In genomic region chr1:179446127-179446844, GRCm38 (mm10) we compare ENCODE assay signal across 9 mouse cellular contexts.
DNase-seq lines count a peak whose midpoint lies in the region; ATAC-seq lines count a peak whose summit lies in the region.
"Had no signal": no experiment of that assay in that cellular context is flagged by ENCODE, and none has a peak within 500 bp of the region (broad histone marks: within the 10 kb centered on the region; RNA-seq: fewer than 3 reads in every experiment).

No protein-coding gene starts in this region.

- peak; percentile 82 for ATAC-seq in midbrain, embryonic 11.5 days (ENCODE audit: low FRiP score)
- ATAC-seq in monocyte, adult 5-6 weeks (replicated peaks; ENCODE audit: insufficient number of reproducible peaks, low FRiP score, low TSS enrichment, poor library complexity, severe bottlenecking), result no peak

- H3K4me3 ChIP-seq in midbrain, embryonic 11.5 days (ENCODE audit: low read depth, low read length), result no peak overlapping the region

- no peak overlapping the region for H3K9ac ChIP-seq in midbrain, embryonic 11.5 days (ENCODE audit: low read length)

- no peaks in the 10 kb centered on the region for H3K36me3 ChIP-seq in midbrain, embryonic 11.5 days (ENCODE audit: control insufficient read depth, insufficient read depth, low read length)

- WGBS in midbrain, embryonic 11.5 days, result 36% methylated on average over 17 of the region's 17 CpGs

- H3K27ac ChIP-seq in midbrain, embryonic 11.5 days (ENCODE audit: low read depth, low read length), result no peak overlapping the region

- peak; percentile 4 to 9 for DNase-seq in heart, adult 18-20 months
- DNase-seq in heart, adult 9 months (ENCODE audit: low spot score in 2 of 2), result no peak
- DNase-seq in embryo, embryonic 11 days, result peak; percentile 82
- DNase-seq in heart, postnatal 10 days, result peak; percentile 27 to 41
- DNase-seq in midbrain, embryonic 11.5 days (ENCODE audit: low spot score, missing footprints), result peak; percentile 88
- DNase-seq in urinary bladder, adult 18-20 months (ENCODE audit: low spot score in 2 of 2), result no peak
- DNase-seq in adrenal gland, adult (ENCODE audit: inconsistent age in 2 of 2, low spot score in 1 of 2), result no peak
- DNase-seq: gastrocnemius, postnatal 25 days had no signal

- no peaks in the 10 kb centered on the region for H3K9me3 ChIP-seq in midbrain, embryonic 11.5 days (ENCODE audit: control insufficient read depth, low read length)

- 0 out of 2 replicates have a peak, but pooled peaks cover 7% of the 10 kb centered on the region for H3K4me1 ChIP-seq in midbrain, embryonic 11.5 days (ENCODE audit: control insufficient read depth, insufficient read depth, low read length)

- intact Hi-C loops in heart, postnatal 10 days (cut with DNase I), result no loop called here

- no peak overlapping the region; the same call in 1 of the 2 replicates for H3K4me2 ChIP-seq in midbrain, embryonic 11.5 days

- no peaks in the 10 kb centered on the region for H3K27me3 ChIP-seq in midbrain, embryonic 11.5 days (ENCODE audit: control insufficient read depth, insufficient read depth, low read length)

Comparison
In these comparisons a context has a peak if more than half of its experiments do, and no peak if none do; other contexts are left out.
1. DNase-seq: peak in heart, adult 18-20 months (2 of 2), embryo, embryonic 11 days (single experiment), heart, postnatal 10 days (2 of 2) and midbrain, embryonic 11.5 days (single experiment); none in heart, adult 9 months (0 of 2), urinary bladder, adult 18-20 months (0 of 2) and adrenal gland, adult (0 of 2).